Mouse (Mus musculus): Measurements from ENCODE around the gene Car1.
"Not testable (repeated sequence)": the region's sequence is repeated elsewhere in the genome, so short reads cannot be mapped to it uniquely, and the experiment has no call there.

The Car1 gene

DNA sequence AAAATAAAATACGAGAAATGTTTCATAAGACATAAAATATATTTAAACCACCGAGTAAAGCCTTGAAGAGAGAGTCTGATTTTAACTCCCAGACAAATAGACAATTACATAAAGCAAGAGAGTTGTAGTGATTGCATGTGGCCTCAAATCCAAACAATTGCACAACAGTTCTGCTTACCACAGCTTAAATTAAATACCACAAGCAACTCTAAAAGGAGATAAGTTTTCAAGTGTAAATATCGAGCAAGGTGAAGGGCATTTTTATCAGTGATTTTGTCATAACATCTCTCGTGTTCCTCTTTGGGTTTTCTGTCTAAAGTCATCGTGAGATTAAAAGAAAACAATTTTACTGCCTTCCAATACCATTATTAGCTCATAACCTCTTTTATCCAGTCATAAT, 25.0 kb downstream of the Car1 start:
- DNase-seq (ENCODE audit: low spot score), result not testable (repeated sequence)

DNA sequence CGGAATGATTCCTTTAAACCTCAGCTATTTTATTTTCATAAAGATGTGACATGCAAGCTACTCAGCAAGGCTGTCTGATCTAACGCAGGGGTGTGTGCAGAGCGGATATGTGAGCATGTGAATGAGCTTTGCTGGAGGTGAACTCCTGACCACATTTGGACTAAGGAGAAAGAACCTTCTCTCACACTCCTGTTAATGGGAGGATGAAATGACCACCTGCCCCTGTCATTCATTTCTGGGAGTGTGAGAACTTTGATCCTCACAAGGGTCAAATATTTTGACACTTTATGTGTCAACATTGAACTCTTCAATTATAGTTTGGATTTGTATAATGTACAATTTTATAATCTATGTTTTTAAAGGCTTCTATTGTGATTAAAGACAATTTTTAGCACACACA, 25.8 kb downstream of the Car1 start:
- not testable (repeated sequence) for DNase-seq (ENCODE audit: low spot score)

DNA sequence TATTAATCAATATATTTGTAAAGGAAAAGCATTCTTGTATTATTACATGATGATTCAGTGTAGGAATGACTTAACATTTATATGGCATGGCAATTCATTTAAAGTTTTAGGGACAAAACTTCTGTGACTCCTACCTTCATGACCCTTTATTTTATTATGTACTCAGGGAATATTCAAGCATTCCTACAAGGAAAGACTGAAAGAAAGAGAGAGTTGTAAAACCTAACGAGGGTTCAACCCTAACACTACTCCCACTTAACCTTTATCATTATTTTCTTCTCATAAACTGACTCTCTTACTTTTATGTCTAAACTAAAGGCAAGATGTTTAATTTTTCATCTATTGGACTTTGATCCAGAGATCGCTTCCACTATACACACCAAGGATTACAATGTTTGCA, 28.0 kb downstream of the Car1 start:
- DNase-seq (ENCODE audit: low spot score), result no peak

DNA sequence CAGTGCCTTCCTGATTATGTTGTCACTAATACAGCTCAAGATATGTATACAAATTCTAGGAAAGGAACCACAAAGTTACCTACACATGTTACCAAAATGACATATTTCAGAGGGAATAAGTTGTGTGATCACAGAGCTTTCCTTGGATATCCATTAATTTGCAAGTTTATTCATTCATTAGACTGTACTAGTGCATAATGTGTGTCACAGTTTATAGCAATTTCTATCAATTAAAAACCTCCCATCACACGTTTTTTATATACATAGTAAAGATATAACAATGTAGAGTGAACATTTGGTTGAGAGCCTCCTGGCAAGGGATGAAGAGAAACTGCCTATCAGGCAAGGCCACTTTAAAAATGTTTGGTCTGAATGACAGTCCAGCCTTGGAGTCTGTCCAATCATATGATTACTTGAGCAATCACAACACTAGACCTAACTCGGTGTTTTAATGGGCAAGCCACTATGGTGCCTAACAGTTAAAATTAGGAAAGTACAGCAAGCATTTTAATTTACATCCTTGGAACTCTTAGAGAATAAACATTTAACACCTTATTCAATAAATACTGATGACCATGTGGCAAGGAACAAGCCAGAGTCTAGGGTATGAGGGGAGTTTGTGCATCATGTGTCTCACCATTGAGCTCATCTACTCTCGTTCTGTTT, 31.5 kb downstream of the Car1 start:
- not testable (repeated sequence) for DNase-seq (ENCODE audit: low spot score)

DNA sequence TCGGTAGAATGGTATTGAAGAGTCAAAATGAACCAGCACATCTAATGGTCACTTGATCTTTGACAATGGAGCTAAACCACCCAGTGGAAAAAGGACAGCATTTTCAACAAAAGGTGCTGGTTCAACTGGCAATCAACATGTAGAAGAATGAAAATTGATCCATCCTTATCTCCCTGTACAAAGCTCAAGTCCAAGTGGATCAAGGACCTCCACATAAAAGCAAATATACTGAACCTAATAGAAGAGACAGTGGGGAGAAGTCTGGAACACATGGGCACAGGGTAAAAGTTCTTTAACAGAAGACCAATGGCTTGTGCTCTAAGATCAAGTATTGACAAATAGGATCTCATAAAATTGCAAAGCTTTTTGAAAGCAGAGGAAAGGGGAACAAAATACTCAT, 33.6 kb downstream of the Car1 start:
- DNase-seq (ENCODE audit: low spot score), result not testable (repeated sequence)

DNA sequence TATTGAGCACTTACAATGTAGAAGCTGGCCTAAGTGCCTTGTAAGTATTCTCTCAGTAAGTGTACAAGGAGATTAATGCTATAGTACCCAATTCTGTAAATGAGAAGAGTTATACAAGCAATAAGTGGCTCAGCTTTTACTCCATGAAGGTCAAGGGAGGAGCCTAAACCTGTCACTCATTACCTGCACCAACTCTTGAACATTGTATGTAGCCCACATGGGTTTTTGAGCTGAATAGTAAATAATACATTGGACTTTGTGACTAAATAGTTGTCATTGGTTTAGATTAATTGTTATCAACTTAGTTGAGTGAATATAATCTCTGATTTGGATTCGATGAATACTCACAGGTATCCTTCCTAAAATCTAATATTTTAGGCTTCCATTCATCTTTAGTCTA, 35.7 kb downstream of the Car1 start:
- not testable (repeated sequence) for DNase-seq (ENCODE audit: low spot score)

DNA sequence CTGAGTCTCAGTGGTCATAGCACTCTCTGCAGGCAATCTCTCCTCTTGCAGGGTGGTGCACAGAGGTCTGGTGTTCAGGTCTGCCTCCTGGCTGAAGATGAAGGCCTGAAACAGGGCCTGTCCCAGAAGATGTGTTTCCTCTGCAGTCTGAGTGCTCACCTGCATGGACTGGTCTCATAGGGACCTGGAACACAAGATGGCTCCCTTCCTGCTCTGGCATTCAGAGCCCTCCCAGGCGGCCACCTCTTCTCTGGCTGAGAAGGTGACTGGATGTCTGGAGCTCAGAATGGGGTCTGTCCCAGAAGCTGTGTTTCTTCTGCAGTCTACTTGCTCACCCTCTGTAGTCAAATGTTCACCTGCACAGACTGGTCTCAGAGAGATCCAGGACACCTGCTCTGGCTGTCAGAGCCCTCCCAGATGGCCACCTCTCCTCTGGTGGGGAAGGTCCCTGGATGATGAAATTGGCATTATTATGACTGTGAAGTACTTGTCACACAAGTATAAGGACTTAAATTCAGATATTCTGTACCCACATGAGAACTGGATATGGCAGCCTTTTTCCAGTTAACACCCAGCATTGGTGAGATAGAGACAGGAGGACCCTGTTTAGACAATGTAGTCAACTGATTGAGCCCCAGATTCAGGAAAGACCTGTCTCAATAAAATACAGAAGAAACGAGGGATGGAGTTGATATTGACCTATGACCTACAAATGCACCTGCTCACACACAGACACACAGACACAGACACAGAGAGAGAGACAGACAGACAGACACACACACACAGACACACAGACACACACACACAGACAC, 43.2 kb downstream of the Car1 start:
- DNase-seq (ENCODE audit: low spot score), result no peak

DNA sequence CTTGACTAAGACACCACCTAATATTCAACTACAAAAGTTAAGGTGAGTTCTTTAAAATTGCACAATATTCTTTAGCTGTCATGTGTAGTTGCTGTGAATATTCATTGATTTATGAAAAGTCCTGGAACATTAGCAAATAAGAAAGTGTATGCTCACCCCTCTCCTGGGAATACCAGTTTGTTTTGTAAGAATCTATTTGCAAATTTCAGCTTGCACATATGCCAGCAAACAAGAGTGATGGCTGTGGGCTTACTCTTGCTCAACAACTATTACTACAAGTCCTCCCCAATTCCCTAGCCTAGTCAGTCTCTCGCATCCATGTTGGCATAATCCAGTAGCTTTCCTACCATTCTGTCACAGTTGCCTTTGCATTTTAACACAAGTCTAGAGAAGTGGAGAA, 52.5 kb downstream of the Car1 start:
- DNase-seq (ENCODE audit: low spot score), result no peak

DNA sequence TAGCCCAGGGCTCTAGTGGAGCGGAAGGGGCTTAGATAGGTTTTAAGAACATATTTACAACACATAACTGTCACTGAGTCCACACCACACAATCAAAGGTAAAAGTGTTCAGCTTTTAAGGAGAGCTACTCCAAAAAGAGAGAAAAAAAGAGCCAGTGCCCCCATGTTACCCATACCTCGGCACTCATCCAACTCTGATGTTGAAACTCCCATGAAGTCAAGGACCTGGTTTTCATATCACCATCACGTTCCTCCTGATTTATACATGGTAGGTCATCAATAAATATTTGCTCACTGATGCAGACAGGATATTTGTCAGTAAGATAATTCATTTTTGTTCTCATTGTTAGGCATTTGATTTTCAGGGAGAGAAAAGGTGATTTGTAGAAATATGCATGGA, 62.1 kb downstream of the Car1 start:
- no peak for DNase-seq (ENCODE audit: low spot score)

DNA sequence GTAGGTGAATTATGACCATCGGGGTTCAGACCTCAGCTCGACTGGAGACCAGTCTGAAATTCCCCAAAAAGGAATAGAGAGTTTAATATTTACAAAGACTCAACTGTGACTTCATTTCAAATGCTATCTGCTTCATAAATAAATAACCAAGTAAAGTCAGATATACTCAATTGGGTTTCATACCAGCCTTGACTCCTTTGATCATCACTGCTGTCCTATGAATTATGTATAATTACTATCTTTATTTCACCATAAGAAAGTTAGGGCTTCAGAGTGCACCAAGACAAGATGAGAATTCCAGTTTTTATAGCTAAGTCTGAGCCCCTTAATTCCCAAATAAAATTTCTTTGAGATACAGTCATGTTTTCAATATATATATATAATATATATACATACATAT, 69.9 kb downstream of the Car1 start:
- DNase-seq (ENCODE audit: low spot score), result no peak

DNA sequence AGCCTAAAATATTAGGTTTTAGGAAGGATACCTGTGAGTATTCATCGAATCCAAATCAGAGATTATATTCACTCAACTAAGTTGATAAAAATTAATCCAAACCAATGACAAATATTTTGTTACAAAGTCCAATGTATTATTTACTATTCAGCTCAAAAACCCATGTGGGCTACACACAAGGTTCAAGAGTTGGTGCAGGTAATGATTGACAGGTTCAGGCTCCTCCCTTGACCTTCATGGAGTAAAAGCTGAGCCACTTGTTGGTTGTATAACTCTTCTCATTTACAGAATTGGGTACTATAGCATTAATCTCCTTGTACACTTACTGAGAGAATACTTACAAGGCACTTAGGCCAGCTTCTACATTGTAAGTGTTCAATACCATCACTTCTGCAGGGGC, 80.7 kb downstream of the Car1 start:
- not testable (repeated sequence) for DNase-seq (ENCODE audit: low spot score)

DNA sequence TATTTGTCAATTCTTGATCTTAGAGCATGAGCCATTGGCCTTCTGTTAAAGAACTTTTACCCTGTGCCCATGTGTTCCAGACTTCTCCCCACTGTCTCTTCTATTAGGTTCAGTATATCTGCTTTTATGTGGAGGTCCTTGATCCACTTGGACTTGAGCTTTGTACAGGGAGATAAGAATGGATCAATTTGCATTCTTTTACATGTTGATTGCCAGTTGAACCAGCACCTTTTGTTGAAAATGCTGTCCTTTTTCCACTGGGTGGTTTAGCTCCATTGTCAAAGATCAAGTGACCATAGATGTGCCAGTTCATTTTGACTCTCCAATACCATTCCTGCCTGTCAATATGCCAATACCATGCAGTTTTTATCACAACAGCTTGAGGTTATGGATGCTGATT, 82.7 kb downstream of the Car1 start:
- DNase-seq (ENCODE audit: low spot score), result not testable (repeated sequence)
